Mouse (Mus musculus): ENCODE data around the gene Hacl1. TPM values are rescaled to one million over a fixed set of nuclear protein-coding genes. Genes with fewer than 3 reads are reported as not detected.
A peak's percentile ranks its signal among the peaks of the same experiment; 100 is the strongest.

Gene Hacl1
- 129 and 154 TPM in 2 replicates for polyA plus RNA-seq (2012; rRNA removed)

GRCm38 (mm10) chr14:31640890-31641505 is at the start of gene Hacl1, which contains the start of gene Btd:
Gene Hacl1, minus strand, starts transcription at chr14:31641286.
Gene Btd, plus strand, starts transcription at chr14:31641028.
- DNase-seq: peak; percentile 97
- H3K27me3 ChIP-seq (replicated peaks; ENCODE audit: control insufficient read depth, insufficient read depth, low read length): no peaks in the 10 kb centered on the region
- peaks cover 21% of the 10 kb centered on the region; the same call in 1 of the 2 replicates for H3K4me1 ChIP-seq (ENCODE audit: control insufficient read depth, insufficient read depth, low read length)
- H3K27ac ChIP-seq (ENCODE audit: insufficient read depth, low read depth, low read length): peak within 1 kb of the TSS; percentile 83
- peak within 1 kb of the TSS; percentile 62 for H3K4me3 ChIP-seq (ENCODE audit: insufficient read depth, low read depth, low read length)
- H3K36me3 ChIP-seq (ENCODE audit: control insufficient read depth, insufficient read depth, low read length): no peaks in the 10 kb centered on the region
- WGBS: under 1% methylated on average over 30 of the region's 30 CpGs
- TF ChIP-seq CTCF (conservative IDR thresholded peaks at IDR 0.05; ENCODE audit: insufficient read depth, insufficient read length, low read depth, low read length) (no peak), POLR2A (IDR thresholded peaks at IDR 0.05; ENCODE audit: low read depth, low read length) (peak; percentile 41)

- Histone ChIP-seq H3K4me1 (ENCODE audit: control insufficient read depth, insufficient read depth, low read length) (no peaks in the 10 kb centered on the region), H3K27ac (ENCODE audit: insufficient read depth, low read depth, low read length) (no peak overlapping the region), H3K36me3 (ENCODE audit: control insufficient read depth, insufficient read depth, low read length) (no peaks in the 10 kb centered on the region), H3K27me3 (replicated peaks; ENCODE audit: control insufficient read depth, insufficient read depth, low read length) (no peaks in the 10 kb centered on the region), H3K4me3 (ENCODE audit: insufficient read depth, low read depth, low read length) (no peak overlapping the region)
- no peak for DNase-seq
- TF ChIP-seq POLR2A (IDR thresholded peaks at IDR 0.05; ENCODE audit: low read depth, low read length) (no peak), CTCF (conservative IDR thresholded peaks at IDR 0.05; ENCODE audit: insufficient read depth, insufficient read length, low read depth, low read length) (no peak)
- WGBS: 100% methylated on average over 1 of the region's 1 CpGs
These were observed 45.1 kb upstream of the Hacl1 start for GRCm38 (mm10) chr14:31686231-31686630.

- Histone ChIP-seq H3K4me3 (ENCODE audit: insufficient read depth, low read depth, low read length) (no peak overlapping the region), H3K27ac (ENCODE audit: insufficient read depth, low read depth, low read length) (no peak overlapping the region), H3K27me3 (replicated peaks; ENCODE audit: control insufficient read depth, insufficient read depth, low read length) (no peaks in the 10 kb centered on the region), H3K36me3 (ENCODE audit: control insufficient read depth, insufficient read depth, low read length) (no peaks in the 10 kb centered on the region), H3K4me1 (ENCODE audit: control insufficient read depth, insufficient read depth, low read length) (no peaks in the 10 kb centered on the region)
- TF ChIP-seq CTCF (conservative IDR thresholded peaks at IDR 0.05; ENCODE audit: insufficient read depth, insufficient read length, low read depth, low read length): no peak
- no peak for TF ChIP-seq POLR2A (IDR thresholded peaks at IDR 0.05; ENCODE audit: low read depth, low read length)
- DNase-seq: no peak
- WGBS: 78% methylated on average over 10 of the region's 10 CpGs
These were observed 44.6 kb upstream of the Hacl1 start for GRCm38 (mm10) chr14:31685680-31686079.

GRCm38 (mm10) chr14:31684343-31685040 is 43.4 kb upstream of the Hacl1 start:
- TF ChIP-seq POLR2A (IDR thresholded peaks at IDR 0.05; ENCODE audit: low read depth, low read length) (no peak), CTCF (conservative IDR thresholded peaks at IDR 0.05; ENCODE audit: insufficient read depth, insufficient read length, low read depth, low read length) (no peak)
- no peak for DNase-seq
- no peak overlapping the region for H3K4me3 ChIP-seq (ENCODE audit: insufficient read depth, low read depth, low read length)
- no peaks in the 10 kb centered on the region for H3K4me1 ChIP-seq (ENCODE audit: control insufficient read depth, insufficient read depth, low read length)
- no peaks in the 10 kb centered on the region for H3K27me3 ChIP-seq (replicated peaks; ENCODE audit: control insufficient read depth, insufficient read depth, low read length)
- WGBS: 65% methylated on average over 7 of the region's 7 CpGs
- no peaks in the 10 kb centered on the region for H3K36me3 ChIP-seq (ENCODE audit: control insufficient read depth, insufficient read depth, low read length)
- H3K27ac ChIP-seq (ENCODE audit: insufficient read depth, low read depth, low read length): no peak overlapping the region

- Histone ChIP-seq H3K36me3 (ENCODE audit: control insufficient read depth, insufficient read depth, low read length) (no peaks in the 10 kb centered on the region), H3K4me1 (ENCODE audit: control insufficient read depth, insufficient read depth, low read length) (no peaks in the 10 kb centered on the region), H3K4me3 (ENCODE audit: insufficient read depth, low read depth, low read length) (no peak overlapping the region), H3K27ac (ENCODE audit: insufficient read depth, low read depth, low read length) (no peak overlapping the region), H3K27me3 (replicated peaks; ENCODE audit: control insufficient read depth, insufficient read depth, low read length) (no peaks in the 10 kb centered on the region)
- DNase-seq: no peak
- WGBS: 77% methylated on average over 2 of the region's 2 CpGs
- no peak for TF ChIP-seq CTCF (conservative IDR thresholded peaks at IDR 0.05; ENCODE audit: insufficient read depth, insufficient read length, low read depth, low read length)
These were observed 42.5 kb upstream of the Hacl1 start for GRCm38 (mm10) chr14:31683610-31684009.

GRCm38 (mm10) chr14:31681931-31682555 is 41.0 kb upstream of the Hacl1 start:
- TF ChIP-seq CTCF (conservative IDR thresholded peaks at IDR 0.05; ENCODE audit: insufficient read depth, insufficient read length, low read depth, low read length) (no peak), POLR2A (IDR thresholded peaks at IDR 0.05; ENCODE audit: low read depth, low read length) (no peak)
- H3K4me1 ChIP-seq (ENCODE audit: control insufficient read depth, insufficient read depth, low read length): no peaks in the 10 kb centered on the region
- DNase-seq: no peak
- H3K27me3 ChIP-seq (replicated peaks; ENCODE audit: control insufficient read depth, insufficient read depth, low read length): no peaks in the 10 kb centered on the region
- no peaks in the 10 kb centered on the region for H3K36me3 ChIP-seq (ENCODE audit: control insufficient read depth, insufficient read depth, low read length)
- H3K27ac ChIP-seq (ENCODE audit: insufficient read depth, low read depth, low read length): no peak overlapping the region
- 63% methylated on average over 5 of the region's 5 CpGs for WGBS
- H3K4me3 ChIP-seq (ENCODE audit: insufficient read depth, low read depth, low read length): no peak overlapping the region

GRCm38 (mm10) chr14:31681291-31681690 is 40.2 kb upstream of the Hacl1 start:
- Histone ChIP-seq H3K4me3 (ENCODE audit: insufficient read depth, low read depth, low read length) (no peak overlapping the region), H3K36me3 (ENCODE audit: control insufficient read depth, insufficient read depth, low read length) (no peaks in the 10 kb centered on the region), H3K4me1 (ENCODE audit: control insufficient read depth, insufficient read depth, low read length) (no peaks in the 10 kb centered on the region), H3K27ac (ENCODE audit: insufficient read depth, low read depth, low read length) (no peak overlapping the region), H3K27me3 (replicated peaks; ENCODE audit: control insufficient read depth, insufficient read depth, low read length) (no peaks in the 10 kb centered on the region)
- DNase-seq: no peak
- TF ChIP-seq CTCF (conservative IDR thresholded peaks at IDR 0.05; ENCODE audit: insufficient read depth, insufficient read length, low read depth, low read length) (no peak), POLR2A (IDR thresholded peaks at IDR 0.05; ENCODE audit: low read depth, low read length) (no peak)
- 90% methylated on average over 9 of the region's 9 CpGs for WGBS

Data from kidney, adult 2 months (tissue).